Mouse (Mus musculus) kidney, adult 9 months (tissue): ENCODE data around the gene Adgrl2.

Experiments
- DNase-seq: peaks from one replicate; pipeline ENCODE4 v3.0.0; 2022

Adgrl2 gene

DNA sequence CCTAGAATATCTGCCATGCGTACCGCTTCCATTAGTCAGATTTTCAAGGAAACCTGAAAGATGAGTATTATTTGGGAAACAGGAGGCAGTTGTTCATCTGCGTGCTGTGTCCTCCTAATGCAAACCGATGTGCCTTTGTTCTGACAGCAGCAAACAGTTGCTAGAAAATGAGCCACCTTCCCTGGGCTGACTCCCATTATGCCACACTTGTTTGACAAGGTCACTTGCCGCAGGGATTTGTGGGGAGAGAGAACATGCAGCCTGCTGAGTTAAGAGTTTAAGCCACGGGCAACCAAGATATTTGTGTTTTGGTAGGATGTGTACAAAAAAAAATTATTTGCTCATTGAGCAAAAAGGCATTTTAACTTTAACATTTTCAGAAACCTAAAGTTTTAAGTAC lies 69.5 kb downstream of the Adgrl2 start:
- DNase-seq, result peak; percentile 25

DNA sequence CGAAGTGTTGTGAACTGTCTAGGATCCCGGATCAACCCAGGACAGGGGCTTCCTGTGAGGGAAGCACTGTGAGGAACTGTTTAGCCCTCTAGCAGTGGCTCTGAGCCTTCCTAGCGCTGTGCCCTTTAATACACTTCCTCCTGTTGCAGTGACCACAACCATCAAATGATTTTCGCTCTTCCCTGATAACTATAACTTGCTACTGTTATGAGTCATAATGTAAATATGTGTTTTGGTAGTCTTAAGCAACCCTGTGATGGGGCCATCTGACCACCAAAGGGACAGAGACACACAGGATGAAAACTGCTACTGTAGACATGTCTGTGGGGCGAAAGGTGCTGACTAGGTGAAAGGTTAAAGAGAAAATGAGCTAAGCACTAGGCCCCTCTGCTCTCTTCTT lies 71.9 kb downstream of the Adgrl2 start:
- no peak for DNase-seq

DNA sequence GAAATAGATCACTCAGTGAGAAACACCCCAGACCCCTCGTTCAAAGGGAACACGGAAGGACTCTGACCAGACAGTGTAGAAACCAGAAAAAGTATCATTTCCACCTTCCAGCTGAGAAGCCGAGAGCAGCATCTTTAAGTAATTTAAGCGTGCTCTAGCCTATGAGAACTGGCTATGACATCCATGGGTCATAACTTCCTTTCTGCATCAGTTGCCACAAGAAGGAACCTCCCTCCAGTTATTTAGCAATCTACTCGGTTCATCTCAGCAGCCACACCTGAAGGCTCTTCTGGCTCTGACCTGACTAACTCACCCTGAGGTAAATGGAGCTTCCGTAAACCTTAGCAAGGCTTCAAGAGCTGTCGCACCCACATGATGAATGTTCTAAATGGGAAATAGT lies 72.5 kb downstream of the Adgrl2 start:
- no peak for DNase-seq

GRCm38 (mm10) chr3:148916226-148916625 lies 74.1 kb downstream of the Adgrl2 start:
- DNase-seq, result no peak

DNA sequence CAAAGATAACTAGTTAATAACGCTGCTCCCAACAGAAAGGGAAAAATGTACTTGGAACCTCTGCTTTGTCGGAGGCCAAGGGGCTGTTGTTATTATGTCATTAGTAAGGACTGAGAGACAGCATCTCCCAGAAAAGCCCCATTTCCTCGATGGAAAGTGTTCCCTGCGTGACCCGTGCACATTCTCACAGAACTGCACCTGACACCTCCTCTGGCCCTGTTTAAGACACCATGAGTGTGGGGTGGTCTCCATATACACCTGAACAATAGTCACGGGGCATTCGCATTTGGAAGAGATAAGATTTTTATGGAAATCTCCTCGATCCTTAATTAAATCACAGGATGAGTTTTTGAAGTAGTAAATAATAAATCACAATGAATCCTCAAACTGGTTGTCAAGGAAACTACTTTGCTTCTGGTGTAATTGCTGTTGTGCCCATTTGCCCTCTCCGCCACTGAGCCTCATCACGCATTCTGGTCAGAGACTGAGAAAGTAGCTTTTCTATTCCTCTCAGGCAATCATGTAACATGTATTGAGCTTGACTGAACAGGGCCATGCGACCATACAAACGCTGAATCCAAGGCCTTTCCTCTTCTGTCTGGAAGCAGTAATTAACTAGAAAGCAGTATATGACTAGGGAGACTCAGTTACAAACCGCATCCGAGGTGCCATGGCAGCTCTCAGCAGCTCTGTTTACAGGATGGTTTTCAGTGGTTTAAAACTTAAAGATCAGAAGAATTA lies 77.2 kb downstream of the Adgrl2 start:
- no peak for DNase-seq

GRCm38 (mm10) chr3:148912536-148912935 lies 77.8 kb downstream of the Adgrl2 start:
- no peak for DNase-seq

GRCm38 (mm10) chr3:148907873-148908272 lies 82.5 kb downstream of the Adgrl2 start:
- DNase-seq, result no peak

GRCm38 (mm10) chr3:148907024-148907778 lies 83.2 kb downstream of the Adgrl2 start:
- peak; percentile 23 for DNase-seq

- DNase-seq, result no peak
Observed at GRCm38 (mm10) chr3:148905906-148906779, 84.2 kb downstream of the Adgrl2 start.

DNA sequence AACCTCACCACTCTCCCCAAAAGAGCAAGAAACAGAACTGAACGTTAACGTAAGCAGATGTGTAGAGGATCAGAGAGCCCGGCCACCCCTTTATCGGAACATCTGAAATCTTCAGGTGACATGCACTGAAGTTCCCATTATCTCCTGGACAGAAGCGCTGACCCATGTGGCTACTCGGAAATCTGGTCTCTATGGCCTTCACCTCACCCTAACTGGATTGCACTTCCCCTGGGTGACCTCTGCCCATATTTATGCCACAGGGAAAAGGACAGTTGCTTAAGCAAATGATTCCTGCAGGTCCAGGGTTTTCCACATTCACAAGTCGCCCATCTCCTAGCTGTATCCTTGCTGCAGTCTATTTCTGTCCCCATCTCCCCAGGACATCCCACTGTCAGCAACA lies 84.9 kb downstream of the Adgrl2 start:
- no peak for DNase-seq

- no peak for DNase-seq
Observed at GRCm38 (mm10) chr3:148899857-148900256, 90.5 kb downstream of the Adgrl2 start.

- no peak for DNase-seq
Observed at GRCm38 (mm10) chr3:148899416-148899815, 90.9 kb downstream of the Adgrl2 start.

DNA sequence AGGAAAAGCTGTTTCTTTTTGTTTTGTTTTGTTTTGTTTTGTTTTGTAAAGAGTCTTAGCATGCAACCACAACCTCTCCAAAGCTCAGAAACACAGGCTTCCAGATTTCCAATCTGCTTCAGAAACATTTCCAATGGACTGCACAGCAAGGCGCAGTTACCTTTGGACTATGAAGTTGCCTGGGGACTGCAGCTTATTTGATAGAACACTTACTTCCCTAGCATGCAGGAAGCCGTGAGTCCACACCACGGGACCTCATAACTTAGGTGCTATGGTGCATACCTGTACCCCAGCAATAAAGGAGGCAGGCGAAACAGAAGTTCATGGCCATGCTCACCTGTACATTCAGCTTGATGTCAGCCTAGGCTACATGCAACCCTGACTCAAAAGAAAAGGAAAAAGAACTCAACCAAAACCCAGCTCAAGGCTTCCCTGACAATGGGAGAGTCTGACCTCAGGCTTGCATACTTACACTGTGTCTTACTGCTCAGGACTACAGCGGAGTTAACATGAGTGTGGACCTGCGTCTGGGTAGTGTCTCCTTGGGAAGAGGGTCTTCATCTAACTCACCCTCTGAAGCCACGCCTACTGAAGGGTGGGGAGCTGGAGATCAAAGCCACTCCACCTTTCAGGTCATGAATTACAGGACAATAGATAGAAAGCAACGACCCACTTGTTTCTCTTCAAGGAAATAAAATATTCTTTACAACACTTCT lies 91.7 kb downstream of the Adgrl2 start:
- DNase-seq, result no peak

GRCm38 (mm10) chr3:148896281-148896680 lies 94.1 kb downstream of the Adgrl2 start:
- no peak for DNase-seq

- no peak for DNase-seq
Observed at GRCm38 (mm10) chr3:148895396-148896109, 94.8 kb downstream of the Adgrl2 start.

DNA sequence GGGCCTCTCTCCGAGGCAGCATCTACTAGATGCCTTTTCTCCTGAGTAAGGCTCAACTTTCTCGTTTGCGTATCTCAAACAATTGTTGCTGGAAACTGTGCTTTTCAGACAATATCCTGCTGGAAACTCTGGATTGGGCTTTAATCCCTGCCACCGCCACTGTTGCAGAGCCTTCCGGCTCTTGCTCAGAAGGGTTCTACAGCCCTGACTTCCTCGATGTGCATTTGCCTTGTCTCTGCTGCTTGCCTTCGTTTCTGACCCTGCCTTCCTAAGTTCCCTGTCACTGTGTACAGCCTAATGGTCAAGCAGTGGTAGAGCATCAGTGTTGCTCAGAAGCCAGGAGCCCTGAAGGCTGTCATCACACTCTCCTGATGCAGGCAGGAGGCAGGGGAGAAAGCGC lies 95.5 kb downstream of the Adgrl2 start:
- DNase-seq, result no peak

DNA sequence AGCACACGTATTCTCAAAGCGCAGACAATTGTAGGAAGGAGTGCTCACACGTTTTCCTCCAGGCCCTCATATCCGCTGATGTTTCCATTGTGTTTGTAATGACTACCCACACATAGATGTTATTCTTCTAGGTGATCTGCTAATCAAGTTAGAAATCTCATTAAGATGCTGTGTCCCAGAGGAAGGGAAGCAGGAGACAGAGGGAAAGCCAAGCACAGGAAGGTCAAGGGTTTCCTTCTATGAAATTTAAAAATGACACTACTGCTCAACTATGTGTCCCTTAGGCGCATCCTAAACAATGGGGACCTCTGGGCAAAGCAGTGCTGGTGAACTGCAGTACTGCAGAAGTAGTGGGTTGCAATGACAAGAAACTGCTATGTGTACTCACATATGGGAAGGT lies 102.5 kb downstream of the Adgrl2 start:
- DNase-seq, result no peak

- peak; percentile 93 for DNase-seq
Observed at GRCm38 (mm10) chr3:148886956-148887355, 103.4 kb downstream of the Adgrl2 start.

DNA sequence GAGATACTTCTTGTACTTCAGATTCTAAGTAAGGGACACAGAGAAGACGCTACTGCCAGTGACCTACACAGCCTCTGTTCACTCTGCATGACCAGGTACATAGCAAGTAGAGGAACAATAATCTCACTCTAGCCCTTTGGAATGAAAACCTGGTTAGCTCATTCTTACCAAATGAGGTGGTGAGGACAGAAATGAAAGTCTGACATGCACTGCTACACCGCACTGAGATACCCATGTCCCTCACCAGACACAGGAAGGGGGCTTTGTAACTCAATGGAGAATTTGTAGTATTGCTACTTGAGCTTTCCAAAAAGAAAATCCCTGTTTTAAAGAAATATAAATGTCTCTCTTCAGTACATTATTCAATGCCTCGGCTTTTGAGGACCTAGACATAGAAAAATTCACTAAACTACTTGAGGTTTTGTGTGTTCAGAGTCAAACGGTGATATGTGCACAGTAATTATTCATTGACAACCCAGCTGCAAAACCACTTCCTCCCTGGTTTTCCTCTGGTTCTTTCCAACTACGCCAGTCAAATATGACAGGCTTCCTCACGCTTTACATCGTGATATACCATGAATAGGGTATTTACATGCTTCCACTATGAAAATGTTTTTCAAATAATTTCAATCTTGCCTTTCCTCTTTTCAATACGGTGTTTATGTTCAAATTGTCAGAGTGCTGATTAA lies 104.2 kb downstream of the Adgrl2 start:
- DNase-seq, result no peak

- DNase-seq, result no peak
Observed at GRCm38 (mm10) chr3:148885184-148885583, 105.2 kb downstream of the Adgrl2 start.

GRCm38 (mm10) chr3:148881431-148881830 lies 108.9 kb downstream of the Adgrl2 start:
- DNase-seq, result no peak
